Mouse (Mus musculus) left cerebral cortex, postnatal 36 days (tissue): Measurements from ENCODE around the gene Bri3bp. TPM values are rescaled to one million over a fixed set of nuclear protein-coding genes. Genes with fewer than 3 reads are reported as not detected.
A peak's percentile ranks its signal among the peaks of the same experiment; 100 is the strongest.
"Not testable (repeated sequence)": the region's sequence is repeated elsewhere in the genome, so short reads cannot be mapped to it uniquely, and the experiment has no call there.

ENCODE experiments used
- DNase-seq, 2 experiments: peaks; one replicate each; pipeline ENCODE4 v3.0.0; 2021 to 2022; ENCODE audit warnings: low spot score in 2 of 2, mixed read lengths in 1 of 2
- intact Hi-C: fragments of 180-260 bp; cut with DNase I; formaldehyde crosslinking; loops from one replicate; pipeline ENCODE4 v1.15.1; 2025
- total RNA-seq, 2 experiments: library from RNA; stranded (reverse); gene quantifications; 2 replicates each; pipeline ENCODE4 v1.2.3; 2021

The Bri3bp gene
- total RNA-seq, 2 experiments from 2014 or later = 91.6 to 102 TPM

GRCm38 (mm10) chr5:125477533-125477932 lies 36.2 kb downstream of the Bri3bp start:
- intact Hi-C loops = no loop called here
- DNase-seq = no peak

- intact Hi-C loops = no loop called here
- no peak for DNase-seq
These were observed 36.7 kb downstream of the Bri3bp start for GRCm38 (mm10) chr5:125478037-125478436.

GRCm38 (mm10) chr5:125479376-125479775 lies 38.0 kb downstream of the Bri3bp start:
- intact Hi-C loops = no loop called here
- DNase-seq = no peak

GRCm38 (mm10) chr5:125480434-125481231 lies 39.3 kb downstream of the Bri3bp start:
- no peak for DNase-seq
- intact Hi-C loops = no loop called here

- intact Hi-C loops = no loop called here
- DNase-seq = no peak
These were observed 41.1 kb downstream of the Bri3bp start for GRCm38 (mm10) chr5:125482474-125482873.

- no peak for DNase-seq
- intact Hi-C loops = no loop called here
These were observed 42.6 kb downstream of the Bri3bp start for GRCm38 (mm10) chr5:125483712-125484611.

GRCm38 (mm10) chr5:125485031-125485778 lies 43.8 kb downstream of the Bri3bp start:
- intact Hi-C loops = no loop called here
- DNase-seq = no peak

- intact Hi-C loops = no loop called here
- DNase-seq = no peak
These were observed 44.7 kb downstream of the Bri3bp start for GRCm38 (mm10) chr5:125486088-125486487.

- intact Hi-C loops = no loop called here
- no peak for DNase-seq
These were observed 46.2 kb downstream of the Bri3bp start for GRCm38 (mm10) chr5:125487375-125488115.

GRCm38 (mm10) chr5:125488116-125488455 lies 46.7 kb downstream of the Bri3bp start:
- no peak for DNase-seq
- intact Hi-C loops = no loop called here

- DNase-seq, intact Hi-C loops: not testable (repeated sequence)
These were observed 47.6 kb downstream of the Bri3bp start for GRCm38 (mm10) chr5:125488953-125489352.

- intact Hi-C loops = no loop called here
- no peak for DNase-seq
These were observed 49.7 kb downstream of the Bri3bp start for GRCm38 (mm10) chr5:125491107-125491506.

- intact Hi-C loops = no loop called here
- DNase-seq = no peak
These were observed 51.2 kb downstream of the Bri3bp start for GRCm38 (mm10) chr5:125492379-125493092.

GRCm38 (mm10) chr5:125493093-125493423 lies 51.7 kb downstream of the Bri3bp start:
- intact Hi-C loops = no loop called here

GRCm38 (mm10) chr5:125495655-125496054 lies 54.3 kb downstream of the Bri3bp start:
- intact Hi-C loops = no loop called here
- DNase-seq = no peak

More at GRCm38 (mm10) chr5:125493093-125493423, 51.7 kb downstream of the Bri3bp start:
- DNase-seq = no peak

GRCm38 (mm10) chr5:125497821-125498600 lies 56.6 kb downstream of the Bri3bp start:
- intact Hi-C loops = no loop called here

GRCm38 (mm10) chr5:125501505-125501904 lies 60.1 kb downstream of the Bri3bp start:
- DNase-seq = no peak
- intact Hi-C loops = no loop called here

More at GRCm38 (mm10) chr5:125497821-125498600, 56.6 kb downstream of the Bri3bp start:
- DNase-seq = peak; percentile 73 to 79

GRCm38 (mm10) chr5:125502186-125502585 lies 60.8 kb downstream of the Bri3bp start:
- DNase-seq = no peak
- intact Hi-C loops = no loop called here
